Mouse (Mus musculus) gastrocnemius, postnatal 4 days (tissue): ENCODE measurements around the gene Nol4l. TPM values are rescaled to one million over a fixed set of nuclear protein-coding genes. Genes with fewer than 3 reads are reported as not detected.
A peak's percentile ranks its signal among the peaks of the same experiment; 100 is the strongest.

Experiments
- DNase-seq, 2 experiments: peaks; one replicate each; pipeline ENCODE4 v3.0.0; 2021 to 2022; ENCODE audit warnings: low spot score in 2 of 2, mixed read lengths in 2 of 2
- total RNA-seq, 2 experiments: library from RNA; stranded (reverse); gene quantifications; 2 replicates each; pipeline ENCODE4 v1.2.3; 2021

Gene Nol4l
- total RNA-seq, 2 experiments from 2014 or later = 7.5 to 9.1 TPM

DNA sequence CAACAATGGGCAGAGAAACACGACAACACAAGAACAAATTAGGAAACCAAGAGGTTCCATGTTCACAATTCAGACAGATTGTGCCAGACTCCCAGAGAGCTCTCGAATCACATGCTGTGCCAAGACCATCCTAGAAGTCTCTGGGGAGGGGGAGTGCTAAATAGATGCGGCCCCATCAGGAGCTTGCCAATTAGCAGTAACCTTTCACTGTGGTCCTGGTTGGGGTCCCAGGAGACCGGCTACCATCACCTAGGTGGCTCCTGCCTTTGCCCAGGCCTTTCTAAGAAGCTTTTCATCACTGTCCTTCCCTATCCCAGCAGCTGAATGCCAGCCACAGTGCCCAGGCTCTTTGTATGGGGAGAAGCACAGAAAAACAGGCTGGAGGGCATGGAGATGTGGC, 45.7 kb downstream of the Nol4l start:
- DNase-seq = no peak

DNA sequence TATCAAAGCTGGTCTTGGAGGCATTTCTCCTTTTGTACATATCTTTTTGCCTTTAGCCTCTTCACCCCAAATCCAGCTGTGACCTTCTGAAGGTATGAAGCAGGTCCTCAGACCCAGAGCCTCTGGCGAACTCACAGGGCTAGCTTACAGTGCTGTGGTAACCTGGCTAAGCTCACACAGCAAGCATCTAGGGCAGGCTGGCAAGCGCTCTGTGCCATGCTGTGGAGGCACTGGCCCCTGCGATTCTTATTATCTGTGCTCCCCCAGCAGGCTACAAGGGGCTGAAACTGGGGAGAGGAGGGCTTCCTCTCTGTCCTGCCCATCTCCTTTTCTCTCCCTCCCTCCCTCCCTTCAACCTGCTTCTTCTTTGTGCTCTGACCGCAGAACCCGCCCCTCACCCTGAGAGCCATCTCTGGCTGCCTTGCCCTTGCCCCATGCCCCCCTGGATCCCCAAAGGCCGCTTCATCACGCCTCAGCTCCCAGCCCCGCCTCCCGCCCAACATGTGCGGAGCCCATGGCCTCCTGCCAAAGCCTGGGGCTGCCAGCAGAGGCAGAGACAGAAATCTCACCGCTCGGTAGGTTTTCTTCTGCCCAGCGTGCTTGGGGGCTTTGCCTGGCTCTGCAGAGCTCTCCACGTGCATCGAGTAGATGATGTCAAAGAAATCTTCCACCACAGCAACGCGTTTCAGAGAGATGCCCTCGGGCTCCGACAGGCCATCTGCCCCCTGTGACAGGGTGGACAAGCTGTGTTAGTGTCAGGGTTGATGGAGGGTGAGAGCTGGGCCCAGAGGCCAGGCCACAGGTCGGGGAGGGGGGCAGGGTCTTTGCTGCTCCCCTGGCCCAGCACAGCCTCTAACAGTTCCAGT, 46.4 kb downstream of the Nol4l start:
- peak; percentile 46 to 62 for DNase-seq

DNA sequence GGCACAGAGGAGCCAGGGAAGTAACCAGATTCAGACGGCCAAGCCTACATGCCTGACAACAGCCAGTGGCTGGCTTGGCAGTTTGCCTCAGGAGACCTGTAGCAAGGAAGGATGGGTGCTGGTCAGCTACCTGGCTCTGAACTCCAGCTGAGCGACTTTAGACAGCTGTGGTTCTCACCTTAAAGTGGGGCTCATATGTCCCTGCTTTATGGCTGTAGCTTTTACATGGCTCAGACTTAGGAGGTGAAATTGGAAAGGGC, 48.0 kb downstream of the Nol4l start:
- DNase-seq = no peak

- no peak for DNase-seq
These were observed 48.5 kb downstream of the Nol4l start for GRCm38 (mm10) chr2:153481108-153481860.

DNA sequence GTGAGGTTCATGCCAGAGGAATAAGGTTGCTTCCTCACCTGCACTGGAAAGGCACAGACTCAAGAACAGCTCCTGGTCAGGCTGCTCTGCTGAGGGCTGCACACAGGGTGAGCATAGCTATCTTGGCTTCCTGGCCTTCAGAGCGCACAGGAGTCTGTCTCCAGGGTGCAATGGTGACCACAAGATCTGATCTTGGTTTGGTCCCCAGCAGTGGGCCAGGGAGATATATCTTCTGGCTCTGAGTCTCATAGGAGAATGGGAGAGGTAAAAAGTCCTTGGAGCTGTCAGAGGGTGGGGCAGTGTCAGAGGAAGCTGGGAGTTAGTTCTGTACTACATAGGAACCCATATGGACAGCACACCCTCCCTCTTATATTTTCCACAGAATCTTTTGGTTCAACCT, 50.3 kb downstream of the Nol4l start:
- no peak for DNase-seq

- peak; percentile 56 to 77 for DNase-seq
These were observed 51.2 kb downstream of the Nol4l start for GRCm38 (mm10) chr2:153478583-153478982.

GRCm38 (mm10) chr2:153475114-153476112, 54.4 kb downstream of the Nol4l start:
- no peak for DNase-seq

- peak in 1 of 2 experiments; percentile 55 for DNase-seq
These were observed 58.8 kb downstream of the Nol4l start for GRCm38 (mm10) chr2:153470983-153471382.

DNA sequence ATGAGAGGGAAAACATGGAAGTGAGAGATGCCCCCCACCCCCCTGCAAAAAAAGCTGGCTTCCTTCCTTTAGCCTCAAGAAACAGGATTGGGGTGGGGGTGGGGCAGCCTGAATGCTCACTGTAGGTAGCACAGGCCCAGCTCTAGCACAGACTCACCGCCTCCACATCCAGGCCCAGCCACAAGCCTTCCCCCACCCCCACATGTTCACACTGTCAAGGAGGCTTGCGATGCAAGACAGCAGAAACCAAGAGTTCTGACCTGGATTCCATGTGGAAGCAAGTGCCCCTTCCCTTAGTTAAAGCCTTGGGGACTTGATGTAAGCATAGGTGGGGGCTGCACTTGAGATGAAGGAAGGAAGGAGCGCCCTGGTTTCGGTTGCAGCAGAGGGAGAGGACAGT, 60.0 kb downstream of the Nol4l start:
- no peak for DNase-seq

GRCm38 (mm10) chr2:153469317-153469716, 60.5 kb downstream of the Nol4l start:
- no peak for DNase-seq

GRCm38 (mm10) chr2:153467372-153467771, 62.4 kb downstream of the Nol4l start:
- no peak for DNase-seq

DNA sequence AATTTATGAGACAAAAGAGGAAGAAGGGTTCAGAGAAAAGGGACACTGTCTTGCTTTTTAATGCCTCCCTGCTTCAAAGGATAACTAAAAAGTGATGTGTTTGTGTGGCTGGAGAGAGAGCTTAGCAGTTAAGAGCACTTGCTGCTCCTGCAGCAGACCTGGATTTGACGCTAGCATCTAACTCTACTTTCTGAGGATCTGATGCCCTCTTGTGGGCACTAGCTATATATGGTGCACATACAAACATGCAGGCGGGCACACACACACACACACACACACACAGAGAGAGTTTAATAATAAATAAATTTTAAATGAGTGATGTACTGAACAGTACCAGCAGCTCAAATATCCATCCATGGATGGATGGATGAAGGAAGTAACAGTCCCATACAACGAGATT, 66.5 kb downstream of the Nol4l start:
- DNase-seq = no peak

- peak in 1 of 2 experiments; percentile 44 for DNase-seq
These were observed 71.7 kb downstream of the Nol4l start for GRCm38 (mm10) chr2:153458022-153458441.

- no peak for DNase-seq
These were observed 72.3 kb downstream of the Nol4l start for GRCm38 (mm10) chr2:153457467-153457866.

DNA sequence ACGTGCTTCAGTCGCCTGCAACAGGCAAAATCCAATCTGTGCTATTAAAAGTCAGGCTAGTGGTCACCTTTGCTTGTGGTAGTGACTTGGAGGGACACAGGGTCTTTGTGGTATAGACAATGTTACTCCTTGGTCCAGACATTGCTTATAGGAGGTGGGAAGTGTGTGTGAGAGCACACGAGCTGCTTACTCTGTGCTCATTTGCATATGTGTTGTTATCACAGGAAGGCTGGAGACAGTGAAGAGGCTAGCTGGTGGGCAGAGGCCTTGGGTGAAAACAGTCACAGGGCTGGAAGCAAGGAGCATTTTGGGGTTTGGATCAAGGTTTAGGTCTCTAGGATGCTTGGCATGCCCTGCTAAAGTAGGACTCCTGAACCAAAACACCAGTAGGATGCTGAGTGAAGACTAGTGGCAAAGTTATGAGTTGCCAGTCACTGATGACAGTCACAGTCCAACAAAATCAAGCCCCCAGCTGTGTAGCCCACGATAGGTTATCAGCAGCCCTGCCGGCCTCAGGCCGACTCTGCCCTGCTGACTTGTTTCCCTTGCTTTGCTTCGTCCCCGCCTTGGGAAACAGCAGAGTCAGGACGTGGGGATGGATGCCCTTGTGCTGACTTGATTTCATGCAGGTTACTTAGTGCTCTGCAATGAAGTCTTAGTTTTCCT, 74.8 kb downstream of the Nol4l start:
- DNase-seq = no peak

DNA sequence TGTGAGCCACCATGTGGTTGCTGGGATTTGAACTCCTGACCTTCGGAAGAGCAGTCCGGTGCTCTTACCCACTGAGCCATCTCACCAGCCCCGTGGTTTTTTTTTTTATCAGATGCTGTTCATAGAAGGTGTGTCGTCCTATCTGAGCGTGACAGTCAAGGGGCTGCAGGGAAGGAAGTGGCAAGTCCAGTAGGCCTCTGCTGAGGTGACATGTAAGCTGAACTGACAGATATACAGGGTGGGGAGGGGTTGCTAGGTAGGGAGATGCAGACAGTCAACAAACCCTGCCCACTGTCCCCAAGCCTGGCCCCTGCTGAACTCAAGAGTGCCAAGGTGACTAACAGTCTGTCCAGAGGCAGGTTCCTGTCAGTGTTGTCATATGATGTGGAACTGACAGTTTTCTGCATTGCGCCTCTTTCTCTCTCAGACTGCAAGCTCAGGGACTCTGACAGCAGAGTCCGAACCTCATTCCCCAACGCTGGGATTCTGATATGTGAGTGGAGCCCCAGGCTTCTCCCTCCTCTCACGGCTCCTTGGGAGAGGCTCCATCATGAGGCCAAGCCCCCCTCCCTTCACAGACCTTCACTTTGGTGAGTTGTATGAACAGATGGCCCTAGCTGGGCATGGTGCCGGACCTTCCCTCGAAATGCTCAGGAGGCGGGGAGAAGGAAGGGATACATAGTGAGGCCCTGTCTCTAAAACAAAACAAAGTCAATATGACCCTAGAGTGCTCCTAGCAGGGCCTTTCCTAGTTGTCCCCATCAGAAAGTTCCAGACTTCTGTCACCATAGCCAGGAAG, 75.6 kb downstream of the Nol4l start:
- peak in 1 of 2 experiments; percentile 47 for DNase-seq

DNA sequence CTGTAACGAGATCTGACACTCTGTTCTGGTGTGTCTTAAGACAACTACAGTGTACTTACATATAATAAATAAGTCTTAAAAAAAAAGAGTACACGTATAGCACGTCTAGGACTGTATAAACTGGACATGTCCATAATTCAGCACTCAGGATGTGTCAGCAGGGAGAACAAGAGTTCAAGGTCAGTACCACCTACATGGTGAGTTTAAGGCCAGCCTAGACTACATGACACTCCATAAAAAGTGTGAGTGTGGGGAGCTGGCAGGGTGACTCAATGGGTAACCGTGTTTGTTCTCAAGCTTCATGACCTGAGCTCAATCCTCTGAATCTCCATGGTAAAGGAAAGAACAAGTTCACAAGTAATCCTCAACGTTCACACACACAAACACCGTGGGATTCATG, 81.3 kb downstream of the Nol4l start:
- DNase-seq = no peak

DNA sequence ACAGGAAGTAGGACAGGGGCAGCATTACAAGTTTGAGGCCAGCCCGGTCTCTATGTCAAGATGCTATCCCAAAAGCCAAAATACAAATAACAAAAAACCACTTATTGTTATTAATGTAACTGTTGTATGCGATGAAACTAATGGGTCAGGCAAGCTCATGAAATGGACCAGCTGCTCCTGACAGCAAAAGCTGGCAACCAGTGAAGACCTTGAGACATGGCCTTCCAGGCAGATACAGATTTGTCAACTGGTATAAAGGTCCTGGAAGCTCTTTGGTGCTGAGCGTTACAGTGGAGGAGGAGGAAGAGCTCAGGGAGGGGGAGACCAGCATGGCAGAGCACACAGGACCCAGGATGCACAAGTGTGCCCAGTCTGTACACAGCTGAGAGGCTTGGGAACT, 82.1 kb downstream of the Nol4l start:
- DNase-seq = no peak

- no peak for DNase-seq
These were observed 83.3 kb downstream of the Nol4l start for GRCm38 (mm10) chr2:153446476-153446875.

GRCm38 (mm10) chr2:153446017-153446408, 83.8 kb downstream of the Nol4l start:
- DNase-seq = no peak
